Mouse (Mus musculus) B cell, adult 2 months (primary cell): ENCODE results near the gene Gm19410.

Experiments
- DNase-seq, 2 experiments: peaks; one replicate each; pipeline ENCODE4 v3.0.0; 2022

Gm19410 gene

GRCm38 (mm10) chr8:35765499-35766193, at the start of gene Gm19410:
Gene Gm19410, plus strand, starts transcription at chr8:35765790.
- no peak for DNase-seq

GRCm38 (mm10) chr8:35730776-35731175, 34.8 kb upstream of the Gm19410 start:
- no peak for DNase-seq

- no peak for DNase-seq
These were observed 30.2 kb upstream of the Gm19410 start for GRCm38 (mm10) chr8:35735438-35735837.

GRCm38 (mm10) chr8:35756202-35756601, 9.4 kb upstream of the Gm19410 start:
- DNase-seq, result no peak

GRCm38 (mm10) chr8:35765020-35765419, 570 bp upstream of the Gm19410 start:
- no peak for DNase-seq

- no peak for DNase-seq
These were observed 7.9 kb downstream of the Gm19410 start for GRCm38 (mm10) chr8:35773508-35773907.
